ENCODE assay signal across 9 mouse cellular contexts in the genomic region with DNA sequence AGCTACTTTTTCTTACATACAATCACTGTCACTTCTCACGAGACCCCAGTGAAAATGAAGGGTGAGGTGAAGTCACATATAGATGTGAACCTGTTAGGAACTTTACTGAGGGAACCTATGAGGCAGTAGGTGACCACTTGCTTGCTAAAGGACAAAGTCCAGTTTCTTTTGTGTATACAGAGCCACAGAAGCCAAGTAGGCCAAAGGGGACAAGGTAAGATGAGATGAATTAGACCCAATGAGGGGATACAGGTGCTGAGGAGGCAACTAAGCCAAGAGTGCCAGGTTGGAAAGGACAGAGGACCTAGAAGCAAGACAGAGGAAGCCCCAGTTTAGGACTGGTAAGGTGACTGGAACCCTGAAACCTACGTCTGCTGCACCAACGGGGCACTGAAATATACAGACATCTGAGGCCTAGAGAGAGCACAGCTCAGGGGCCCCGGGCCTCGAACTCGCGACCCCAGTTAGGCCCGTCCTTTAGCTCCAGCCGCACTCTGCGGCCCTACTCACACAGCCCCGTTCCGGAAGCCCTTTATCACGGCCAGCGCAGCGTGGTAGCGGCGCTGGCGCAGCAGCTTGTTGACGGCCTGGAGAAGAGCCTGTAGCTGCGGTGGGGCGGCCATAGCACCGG. TPM values are rescaled to one million over a fixed set of nuclear protein-coding genes. Genes with fewer than 3 reads are reported as not detected.
A peak's percentile ranks its signal among the peaks of the same experiment; 100 is the strongest.
DNase-seq lines count a peak whose midpoint lies in the region; ATAC-seq and TF ChIP-seq lines count a peak whose summit lies in the region.
"Had no signal": no experiment of that assay in that cellular context is flagged by ENCODE, and none has a peak within 500 bp of the region (broad histone marks: within the 10 kb centered on the region; RNA-seq: fewer than 3 reads in every experiment).

No protein-coding gene starts in this region.

- peaks cover 12% of the 10 kb centered on the region; the same call in 1 of the 2 replicates for H3K4me1 ChIP-seq in kidney, adult 2 months (ENCODE audit: control insufficient read depth, insufficient read depth, low read length)
- H3K4me1 ChIP-seq in cortical plate, adult 2 months (ENCODE audit: control insufficient read depth, insufficient read depth, low read length): peaks cover 3% of the 10 kb centered on the region
- peaks cover 3% of the 10 kb centered on the region; the same call in 1 of the 2 replicates for H3K4me1 ChIP-seq in intestine, embryonic 16.5 days (ENCODE audit: control insufficient read depth, insufficient read depth, low read length)
- peaks cover 7% of the 10 kb centered on the region for H3K4me1 ChIP-seq in midbrain, embryonic 14.5 days (ENCODE audit: control insufficient read depth, insufficient read depth, low read length)

- no peaks in the 10 kb centered on the region for H3K36me3 ChIP-seq in kidney, adult 2 months (ENCODE audit: control insufficient read depth, insufficient read depth, low read length)
- no peaks in the 10 kb centered on the region for H3K36me3 ChIP-seq in intestine, embryonic 16.5 days (ENCODE audit: control insufficient read depth, insufficient read depth, low read length)
- no peaks in the 10 kb centered on the region for H3K36me3 ChIP-seq in midbrain, embryonic 14.5 days (ENCODE audit: control insufficient read depth, insufficient read depth, low read length)

- peak; percentile 15 for ATAC-seq in intestine, embryonic 16.5 days
- no peak for ATAC-seq in midbrain, embryonic 14.5 days (ENCODE audit: low FRiP score, low TSS enrichment)

- H3K4me3 ChIP-seq in kidney, adult 2 months (ENCODE audit: insufficient read depth, low read depth, low read length): peak overlapping the region; percentile 100
- H3K4me3 ChIP-seq in cortical plate, adult 2 months (ENCODE audit: insufficient read depth, low read length): peak overlapping the region; percentile 72
- H3K4me3 ChIP-seq in intestine, embryonic 16.5 days (ENCODE audit: low read length): peak overlapping the region; percentile 69
- peak overlapping the region; percentile 68 for H3K4me3 ChIP-seq in midbrain, embryonic 14.5 days (replicated peaks; ENCODE audit: low read depth, low read length)

- H3K27ac ChIP-seq in kidney, adult 2 months (ENCODE audit: insufficient read depth, low read depth, low read length): peak overlapping the region; percentile 99
- peak overlapping the region; percentile 58; the same call in 1 of the 2 replicates for H3K27ac ChIP-seq in cortical plate, adult 2 months (ENCODE audit: insufficient read depth, low read length)
- peak overlapping the region; percentile 70 for H3K27ac ChIP-seq in intestine, embryonic 16.5 days (ENCODE audit: low read length)
- H3K27ac ChIP-seq in midbrain, embryonic 14.5 days (replicated peaks; ENCODE audit: low read depth, low read length): peak overlapping the region; percentile 60; the same call in 1 of the 2 replicates

- no peak for TF ChIP-seq POLR2A in kidney, adult 2 months (IDR thresholded peaks at IDR 0.05; ENCODE audit: low read depth, low read length)
- TF ChIP-seq POLR2A in cortical plate, adult 2 months (IDR thresholded peaks at IDR 0.05; ENCODE audit: extremely low read depth, insufficient read depth, low read length): no peak

- TF ChIP-seq CTCF in kidney, adult 2 months (conservative IDR thresholded peaks at IDR 0.05; ENCODE audit: insufficient read depth, insufficient read length, low read depth, low read length): no peak
- TF ChIP-seq CTCF in cortical plate, adult 2 months (IDR thresholded peaks at IDR 0.05; ENCODE audit: extremely low read depth, insufficient read depth, low read length): no peak

- H3K9me3 ChIP-seq in intestine, embryonic 16.5 days (ENCODE audit: control insufficient read depth, low read length): no peaks in the 10 kb centered on the region
- H3K9me3 ChIP-seq in midbrain, embryonic 14.5 days (ENCODE audit: control insufficient read depth, low read length): no peaks in the 10 kb centered on the region

- no peaks in the 10 kb centered on the region for H3K27me3 ChIP-seq in kidney, adult 2 months (replicated peaks; ENCODE audit: control insufficient read depth, insufficient read depth, low read length)
- H3K27me3 ChIP-seq in intestine, embryonic 16.5 days (replicated peaks; ENCODE audit: control insufficient read depth, insufficient read depth, low read length): no peaks in the 10 kb centered on the region
- H3K27me3 ChIP-seq in midbrain, embryonic 14.5 days (ENCODE audit: control insufficient read depth, insufficient read depth, low read length): no peaks in the 10 kb centered on the region

- peak overlapping the region; percentile 71 for H3K4me2 ChIP-seq in intestine, embryonic 16.5 days (ENCODE audit: low read depth, low read length)
- H3K4me2 ChIP-seq in midbrain, embryonic 14.5 days (ENCODE audit: low read length): peak overlapping the region; percentile 65

- peak; percentile 74 for DNase-seq in kidney, adult 2 months
- DNase-seq in kidney, adult 18-20 months: no peak
- DNase-seq in midbrain, embryonic 14.5 days: no peak
- no peak for DNase-seq in adrenal gland, adult (ENCODE audit: inconsistent age in 2 of 2, low spot score in 1 of 2)
- DNase-seq in layer of hippocampus, postnatal 25 days (ENCODE audit: extremely low spot score in 1 of 2, low spot score in 1 of 2): no peak
- DNase-seq in retina, postnatal 1 day: no peak

- WGBS in kidney, adult 2 months: 6% methylated on average over 22 of the region's 22 CpGs
- 12% methylated on average over 22 of the region's 22 CpGs for WGBS in intestine, embryonic 16.5 days
- WGBS in midbrain, embryonic 14.5 days: 21% methylated on average over 21 of the region's 22 CpGs

- peak overlapping the region; percentile 86 for H3K9ac ChIP-seq in intestine, embryonic 16.5 days (ENCODE audit: low read depth, low read length)
- H3K9ac ChIP-seq in midbrain, embryonic 14.5 days (replicated peaks; ENCODE audit: low read length): peak overlapping the region; percentile 73

RNA-seq across cellular contexts. Expression of a gene that starts 0.4 kb away (rescaled TPM):
- 118 and 138 TPM in 2 replicates for polyA plus RNA-seq in kidney, adult 2 months (2012; rRNA removed)
- polyA plus RNA-seq in cortical plate, adult 2 months (2012; rRNA removed): 20.9 and 21.5 TPM in 2 replicates
- 41.2 and 41.9 TPM in 2 replicates for polyA plus RNA-seq in intestine, embryonic 16.5 days (2015; fragmentation: Nextera tagmentation; extraction: Ambion mirVana)
- 14.2 and 15.0 TPM in 2 replicates for polyA plus RNA-seq in midbrain, embryonic 14.5 days (2014; fragmentation: Nextera tagmentation; extraction: Ambion mirVana)
- 10 to 100 TPM; 11.4 to 13.2 TPM for total RNA-seq in layer of hippocampus, postnatal 25 days (2021)

RNA-seq across cellular contexts. Expression of a gene that starts 10.0 kb away (rescaled TPM):
- polyA plus RNA-seq in kidney, adult 2 months (2012; rRNA removed): 4.9 and 5.3 TPM in 2 replicates
- 11.4 and 11.7 TPM in 2 replicates for polyA plus RNA-seq in cortical plate, adult 2 months (2012; rRNA removed)
- 0.53 and 0.55 TPM in 2 replicates for polyA plus RNA-seq in intestine, embryonic 16.5 days (2015; fragmentation: Nextera tagmentation; extraction: Ambion mirVana)
- 2.2 and 2.6 TPM in 2 replicates for polyA plus RNA-seq in midbrain, embryonic 14.5 days (2014; fragmentation: Nextera tagmentation; extraction: Ambion mirVana)
- total RNA-seq in layer of hippocampus, postnatal 25 days (2021): 10 to 100 TPM; 10.1 to 10.6 TPM

RNA-seq across cellular contexts. Expression of a gene that starts 10.1 kb away (rescaled TPM):
- polyA plus RNA-seq in kidney, adult 2 months (2012; rRNA removed): 0.57 and 0.86 TPM in 2 replicates
- 0.26 TPM in 1 of 2 replicates, not detected in the other for polyA plus RNA-seq in cortical plate, adult 2 months (2012; rRNA removed)
- polyA plus RNA-seq in intestine, embryonic 16.5 days (2015; fragmentation: Nextera tagmentation; extraction: Ambion mirVana): not detected in 2 replicates
- 0.50 and 1.6 TPM in 2 replicates for polyA plus RNA-seq in midbrain, embryonic 14.5 days (2014; fragmentation: Nextera tagmentation; extraction: Ambion mirVana)
- not detected for total RNA-seq in layer of hippocampus, postnatal 25 days (2021)

RNA-seq across cellular contexts. Expression of a gene that starts 33.4 kb away (rescaled TPM):
- polyA plus RNA-seq in kidney, adult 2 months (2012; rRNA removed): 3.6 and 4.1 TPM in 2 replicates
- 14.2 and 15.2 TPM in 2 replicates for polyA plus RNA-seq in cortical plate, adult 2 months (2012; rRNA removed)
- 5.8 and 9.5 TPM in 2 replicates for polyA plus RNA-seq in intestine, embryonic 16.5 days (2015; fragmentation: Nextera tagmentation; extraction: Ambion mirVana)
- 3.1 and 3.2 TPM in 2 replicates for polyA plus RNA-seq in midbrain, embryonic 14.5 days (2014; fragmentation: Nextera tagmentation; extraction: Ambion mirVana)
- 1 to 10 TPM; 5.8 to 5.9 TPM for total RNA-seq in layer of hippocampus, postnatal 25 days (2021)

RNA-seq across cellular contexts. Expression of a gene that starts 44.4 kb away (rescaled TPM):
- 1.5 and 1.8 TPM in 2 replicates for polyA plus RNA-seq in kidney, adult 2 months (2012; rRNA removed)
- polyA plus RNA-seq in cortical plate, adult 2 months (2012; rRNA removed): 122 and 131 TPM in 2 replicates
- 1.4 and 1.6 TPM in 2 replicates for polyA plus RNA-seq in intestine, embryonic 16.5 days (2015; fragmentation: Nextera tagmentation; extraction: Ambion mirVana)
- polyA plus RNA-seq in midbrain, embryonic 14.5 days (2014; fragmentation: Nextera tagmentation; extraction: Ambion mirVana): 15.1 and 16.0 TPM in 2 replicates
- total RNA-seq in layer of hippocampus, postnatal 25 days (2021): 10 to 100 TPM; 27.4 to 29.8 TPM
- total RNA-seq: neutrophil, adult 5-6 weeks had no signal
